Mouse (Mus musculus): ENCODE measurements around the gene Fam163a. TPM values are rescaled to one million over a fixed set of nuclear protein-coding genes. Genes with fewer than 3 reads are reported as not detected.

The Fam163a gene
- polyA plus RNA-seq, 1 experiment from 2014 or later, result 3.7 TPM

GRCm38 (mm10) chr1:156077655-156078054 is 127.2 kb downstream of the Fam163a start:
- no peak for ATAC-seq
- Histone ChIP-seq H3K9me3 (ENCODE audit: control insufficient read depth, low read length) (no peaks in the 10 kb centered on the region), H3K27me3 (replicated peaks; ENCODE audit: control insufficient read depth, insufficient read depth, low read length) (no peaks in the 10 kb centered on the region), H3K4me1 (ENCODE audit: control insufficient read depth, insufficient read depth, low read depth, low read length) (no peaks in the 10 kb centered on the region), H3K4me3 (ENCODE audit: low read length) (no peak overlapping the region), H3K4me2 (ENCODE audit: low read length) (no peak overlapping the region), H3K27ac (ENCODE audit: low read depth, low read length) (no peak overlapping the region), H3K9ac (ENCODE audit: low read depth, low read length) (no peak overlapping the region), H3K36me3 (ENCODE audit: control insufficient read depth, insufficient read depth, low read length) (no peaks in the 10 kb centered on the region)
- 60% methylated on average over 3 of the region's 3 CpGs for WGBS

GRCm38 (mm10) chr1:156076474-156076873 is 128.4 kb downstream of the Fam163a start:
- WGBS, result 44% methylated on average over 4 of the region's 4 CpGs
- Histone ChIP-seq H3K27me3 (replicated peaks; ENCODE audit: control insufficient read depth, insufficient read depth, low read length) (no peaks in the 10 kb centered on the region), H3K4me3 (ENCODE audit: low read length) (no peak overlapping the region), H3K4me2 (ENCODE audit: low read length) (no peak overlapping the region), H3K4me1 (ENCODE audit: control insufficient read depth, insufficient read depth, low read depth, low read length) (no peaks in the 10 kb centered on the region), H3K9ac (ENCODE audit: low read depth, low read length) (no peak overlapping the region), H3K27ac (ENCODE audit: low read depth, low read length) (no peak overlapping the region), H3K9me3 (ENCODE audit: control insufficient read depth, low read length) (no peaks in the 10 kb centered on the region), H3K36me3 (ENCODE audit: control insufficient read depth, insufficient read depth, low read length) (no peaks in the 10 kb centered on the region)
- ATAC-seq, result no peak

GRCm38 (mm10) chr1:156074575-156074974 is 130.3 kb downstream of the Fam163a start:
- Histone ChIP-seq H3K36me3 (ENCODE audit: control insufficient read depth, insufficient read depth, low read length) (no peaks in the 10 kb centered on the region), H3K4me2 (ENCODE audit: low read length) (no peak overlapping the region), H3K4me3 (ENCODE audit: low read length) (no peak overlapping the region), H3K4me1 (ENCODE audit: control insufficient read depth, insufficient read depth, low read depth, low read length) (no peaks in the 10 kb centered on the region), H3K27ac (ENCODE audit: low read depth, low read length) (no peak overlapping the region), H3K27me3 (replicated peaks; ENCODE audit: control insufficient read depth, insufficient read depth, low read length) (no peaks in the 10 kb centered on the region), H3K9ac (ENCODE audit: low read depth, low read length) (no peak overlapping the region), H3K9me3 (ENCODE audit: control insufficient read depth, low read length) (no peaks in the 10 kb centered on the region)
- WGBS, result 49% methylated on average over 8 of the region's 8 CpGs
- no peak for ATAC-seq

DNA sequence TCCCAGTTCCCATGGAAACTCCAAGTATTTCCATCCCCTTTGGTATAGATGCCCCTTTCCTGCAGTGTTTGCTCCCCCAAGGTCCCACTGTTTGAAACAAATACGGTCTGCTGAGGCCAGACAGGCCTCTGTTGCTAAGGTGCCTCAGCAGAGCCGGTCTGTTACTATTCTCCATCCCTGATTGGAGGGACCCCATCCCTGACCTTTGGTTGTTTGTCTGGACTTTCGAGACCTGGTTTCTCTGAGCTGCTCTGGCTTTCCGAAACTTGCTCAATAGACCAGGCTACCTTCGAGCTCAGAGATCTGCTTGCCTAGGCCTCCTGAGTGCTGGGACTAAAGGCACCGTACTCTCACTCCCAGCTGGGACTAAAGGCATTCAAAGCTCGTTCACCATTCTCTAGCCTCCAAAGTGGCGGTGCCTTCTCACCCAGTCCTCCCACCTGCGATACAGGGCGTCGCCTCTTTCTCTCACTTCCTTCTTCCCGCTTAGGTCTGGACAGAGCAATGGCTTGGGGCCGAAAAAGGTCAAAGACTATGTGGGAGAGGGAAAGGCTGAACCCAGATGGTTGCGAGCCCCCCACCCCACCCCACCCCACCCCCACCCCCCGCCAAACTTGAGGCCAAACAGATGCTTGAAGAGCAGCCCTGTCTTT is 131.5 kb downstream of the Fam163a start:
- WGBS, result 67% methylated on average over 15 of the region's 15 CpGs
- H3K27ac ChIP-seq (ENCODE audit: low read depth, low read length), result no peak overlapping the region

DNA sequence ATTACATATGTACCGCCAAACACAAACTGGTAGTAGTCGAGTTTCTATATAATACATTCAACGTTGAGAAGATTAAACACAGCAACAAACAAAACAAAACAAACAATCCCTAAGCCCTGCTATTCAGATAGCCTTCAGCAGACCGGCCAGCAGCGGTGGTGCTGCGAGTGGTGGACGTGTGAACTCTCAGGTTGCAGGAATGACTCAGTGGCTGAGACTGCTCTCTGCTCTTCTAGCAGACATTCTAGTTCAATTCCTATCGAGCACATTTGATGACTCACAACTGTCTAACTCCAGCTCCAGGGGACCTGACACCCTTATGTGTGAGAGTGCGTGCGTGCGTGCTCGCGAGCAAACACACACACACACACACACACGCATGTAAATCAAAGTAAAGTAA is 134.7 kb downstream of the Fam163a start:
- no peak overlapping the region for H3K27ac ChIP-seq (ENCODE audit: low read depth, low read length)
- no peaks in the 10 kb centered on the region for H3K27me3 ChIP-seq (replicated peaks; ENCODE audit: control insufficient read depth, insufficient read depth, low read length)
- no peaks in the 10 kb centered on the region for H3K4me1 ChIP-seq (ENCODE audit: control insufficient read depth, insufficient read depth, low read depth, low read length)
- WGBS, result 88% methylated on average over 14 of the region's 14 CpGs
- no peak for ATAC-seq
- H3K36me3 ChIP-seq (ENCODE audit: control insufficient read depth, insufficient read depth, low read length), result no peaks in the 10 kb centered on the region; the same call in 1 of the 2 replicates
- H3K9ac ChIP-seq (ENCODE audit: low read depth, low read length), result no peak overlapping the region
- no peaks in the 10 kb centered on the region for H3K9me3 ChIP-seq (ENCODE audit: control insufficient read depth, low read length)
- no peak overlapping the region for H3K4me2 ChIP-seq (ENCODE audit: low read length)
- H3K4me3 ChIP-seq (ENCODE audit: low read length), result no peak overlapping the region

More for the DNA sequence above, 131.5 kb downstream of the Fam163a start:
- Histone ChIP-seq H3K36me3 (ENCODE audit: control insufficient read depth, insufficient read depth, low read length) (no peaks in the 10 kb centered on the region), H3K27me3 (replicated peaks; ENCODE audit: control insufficient read depth, insufficient read depth, low read length) (no peaks in the 10 kb centered on the region), H3K4me1 (ENCODE audit: control insufficient read depth, insufficient read depth, low read depth, low read length) (no peaks in the 10 kb centered on the region), H3K9ac (ENCODE audit: low read depth, low read length) (no peak overlapping the region), H3K4me2 (ENCODE audit: low read length) (no peak overlapping the region), H3K9me3 (ENCODE audit: control insufficient read depth, low read length) (no peaks in the 10 kb centered on the region), H3K4me3 (ENCODE audit: low read length) (no peak overlapping the region)
- ATAC-seq, result no peak

GRCm38 (mm10) chr1:156066133-156066532 is 138.7 kb downstream of the Fam163a start:
- Histone ChIP-seq H3K27ac (ENCODE audit: low read depth, low read length) (no peak overlapping the region), H3K4me1 (ENCODE audit: control insufficient read depth, insufficient read depth, low read depth, low read length) (no peaks in the 10 kb centered on the region), H3K36me3 (ENCODE audit: control insufficient read depth, insufficient read depth, low read length) (peaks cover 15% of the 10 kb centered on the region), H3K4me3 (ENCODE audit: low read length) (no peak overlapping the region), H3K9ac (ENCODE audit: low read depth, low read length) (no peak overlapping the region), H3K9me3 (ENCODE audit: control insufficient read depth, low read length) (no peaks in the 10 kb centered on the region), H3K4me2 (ENCODE audit: low read length) (no peak overlapping the region), H3K27me3 (replicated peaks; ENCODE audit: control insufficient read depth, insufficient read depth, low read length) (no peaks in the 10 kb centered on the region)
- WGBS, result 68% methylated on average over 3 of the region's 3 CpGs
- no peak for ATAC-seq

DNA sequence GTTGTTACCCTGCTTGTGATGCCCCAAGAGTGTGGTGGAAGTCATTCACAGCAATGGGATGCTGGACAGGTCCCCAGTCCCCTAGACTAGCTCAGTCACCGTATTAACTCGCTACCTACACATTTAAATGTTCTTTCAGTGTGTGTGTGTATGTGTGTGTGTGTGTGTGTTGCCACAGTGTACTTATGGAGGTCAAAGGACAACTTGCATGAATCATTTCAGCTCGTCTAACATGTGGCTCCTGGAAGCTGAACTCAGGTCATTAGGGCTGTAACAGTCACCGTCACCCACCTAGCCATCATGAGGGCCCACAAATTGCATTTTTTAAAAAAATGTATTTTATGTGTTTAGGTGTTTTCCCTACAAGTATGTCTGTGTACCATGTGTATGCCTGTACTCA is 142.6 kb downstream of the Fam163a start:
- no peaks in the 10 kb centered on the region for H3K9me3 ChIP-seq (ENCODE audit: control insufficient read depth, low read length)
- peaks cover 15% of the 10 kb centered on the region for H3K36me3 ChIP-seq (ENCODE audit: control insufficient read depth, insufficient read depth, low read length)
- H3K27ac ChIP-seq (ENCODE audit: low read depth, low read length), result no peak overlapping the region
- H3K27me3 ChIP-seq (replicated peaks; ENCODE audit: control insufficient read depth, insufficient read depth, low read length), result no peaks in the 10 kb centered on the region
- no peak overlapping the region for H3K4me2 ChIP-seq (ENCODE audit: low read length)
- no peak for ATAC-seq
- H3K9ac ChIP-seq (ENCODE audit: low read depth, low read length), result no peak overlapping the region
- no peak overlapping the region for H3K4me3 ChIP-seq (ENCODE audit: low read length)
- WGBS, result 91% methylated on average over 4 of the region's 4 CpGs
- no peaks in the 10 kb centered on the region for H3K4me1 ChIP-seq (ENCODE audit: control insufficient read depth, insufficient read depth, low read depth, low read length)

DNA sequence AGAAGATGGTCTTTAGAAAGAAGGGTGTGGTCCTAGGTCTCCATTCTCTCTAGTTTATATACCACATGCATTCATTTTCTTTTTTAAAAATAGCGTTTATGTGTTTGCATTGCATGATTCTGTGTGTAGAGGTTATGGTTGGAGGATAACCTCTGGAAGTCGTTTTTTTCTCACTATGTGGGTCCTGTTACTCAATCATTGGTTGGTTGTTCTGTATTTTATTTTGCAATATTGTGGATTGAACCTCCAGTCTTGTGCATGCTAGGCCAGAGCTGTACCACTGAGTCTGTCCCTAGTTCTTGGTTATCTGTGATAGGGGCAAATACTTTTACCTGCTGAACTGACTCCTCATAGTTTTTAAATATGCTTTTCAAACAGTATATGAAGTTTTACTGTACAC is 146.6 kb downstream of the Fam163a start:
- Histone ChIP-seq H3K27me3 (replicated peaks; ENCODE audit: control insufficient read depth, insufficient read depth, low read length) (no peaks in the 10 kb centered on the region), H3K9ac (ENCODE audit: low read depth, low read length) (no peak overlapping the region), H3K9me3 (ENCODE audit: control insufficient read depth, low read length) (no peaks in the 10 kb centered on the region), H3K36me3 (ENCODE audit: control insufficient read depth, insufficient read depth, low read length) (peaks cover 9% of the 10 kb centered on the region), H3K4me3 (ENCODE audit: low read length) (no peak overlapping the region), H3K4me2 (ENCODE audit: low read length) (no peak overlapping the region), H3K4me1 (ENCODE audit: control insufficient read depth, insufficient read depth, low read depth, low read length) (no peaks in the 10 kb centered on the region), H3K27ac (ENCODE audit: low read depth, low read length) (no peak overlapping the region)
- ATAC-seq, result no peak
- 87% methylated on average over 2 of the region's 2 CpGs for WGBS

- H3K27ac ChIP-seq (ENCODE audit: low read depth, low read length), result no peak overlapping the region
- no peaks in the 10 kb centered on the region for H3K9me3 ChIP-seq (ENCODE audit: control insufficient read depth, low read length)
- H3K36me3 ChIP-seq (ENCODE audit: control insufficient read depth, insufficient read depth, low read length), result peaks cover 10% of the 10 kb centered on the region
- no peaks in the 10 kb centered on the region for H3K27me3 ChIP-seq (replicated peaks; ENCODE audit: control insufficient read depth, insufficient read depth, low read length)
- ATAC-seq, result no peak
- peaks cover 12% of the 10 kb centered on the region for H3K4me1 ChIP-seq (ENCODE audit: control insufficient read depth, insufficient read depth, low read depth, low read length)
- no peak overlapping the region for H3K9ac ChIP-seq (ENCODE audit: low read depth, low read length)
- WGBS, result 76% methylated on average over 3 of the region's 3 CpGs
- H3K4me3 ChIP-seq (ENCODE audit: low read length), result no peak overlapping the region
- H3K4me2 ChIP-seq (ENCODE audit: low read length), result no peak overlapping the region
These were observed 158.1 kb downstream of the Fam163a start for GRCm38 (mm10) chr1:156046688-156047087.

Data from hindbrain, embryonic 16.5 days (tissue).